Mouse (Mus musculus) liver, postnatal 0 days (tissue): ENCODE measurements around the gene Iqcg. TPM values are rescaled to one million over a fixed set of nuclear protein-coding genes. Genes with fewer than 3 reads are reported as not detected.
"Not testable (repeated sequence)": the region's sequence is repeated elsewhere in the genome, so short reads cannot be mapped to it uniquely, and the experiment has no call there.

ENCODE experiments used
- ATAC-seq: fragments of 200-750 bp; cut with Nextera tagmentation; 2 replicates; pipeline ENCODE4 v1.8.0; 2017; ENCODE audit warnings: mild to moderate bottlenecking, moderate library complexity
- DNase-seq: peaks from one replicate; pipeline ENCODE4 v3.0.0-alpha.2; 2016
- H3K27ac ChIP-seq: fragments of 300-500 bp; sonication (generic); 2 replicates; pipeline ENCODE4 v1.5.1; 2014; ENCODE audit warnings: antibody characterized with exemption, moderate library complexity, mild to moderate bottlenecking, low read depth
- H3K27me3 ChIP-seq: fragments of 300-500 bp; sonication (generic); 2 replicates; pipeline ENCODE4 v1.6.1; 2014; ENCODE audit warnings: low read length, control low read depth, mixed read lengths; ENCODE audit not compliant: insufficient read depth
- H3K36me3 ChIP-seq: fragments of 300-500 bp; sonication (generic); replicated peaks from 2 replicates; pipeline ENCODE4 v1.6.1; 2014; ENCODE audit warnings: mild to moderate bottlenecking, control low read depth, low read length, moderate library complexity, mixed read lengths; ENCODE audit not compliant: insufficient read depth
- H3K4me1 ChIP-seq: fragments of 300-500 bp; sonication (generic); 2 replicates; pipeline ENCODE4 v1.6.1; 2014; ENCODE audit warnings: antibody characterized with exemption, mild to moderate bottlenecking, control low read depth; ENCODE audit not compliant: insufficient read depth
- H3K4me2 ChIP-seq: fragments of 300-500 bp; sonication (generic); 2 replicates; pipeline ENCODE4 v1.6.1; 2014; ENCODE audit warnings: low read depth, mild to moderate bottlenecking, low read length, moderate library complexity, mixed read lengths
- H3K4me3 ChIP-seq: fragments of 300-500 bp; sonication (generic); 2 replicates; pipeline ENCODE4 v1.5.1; 2014; ENCODE audit warnings: low read depth, low read length
- H3K9ac ChIP-seq: fragments of 300-500 bp; sonication (generic); replicated peaks from 2 replicates; pipeline ENCODE4 v1.6.1; 2014; ENCODE audit warnings: mild to moderate bottlenecking, moderate library complexity
- H3K9me3 ChIP-seq: fragments of 300-500 bp; sonication (generic); 2 replicates; pipeline ENCODE4 v1.6.1; 2016; ENCODE audit warnings: mild to moderate bottlenecking, control low read depth, low read length, mixed read lengths
- CTCF ChIP-seq: sonication (generic); IDR thresholded peaks from 2 replicates; pipeline ENCODE4 v1.5.1; 2016; ENCODE audit warnings: antibody characterized with exemption, low read depth
- EP300 ChIP-seq: IDR thresholded peaks from 2 replicates; pipeline ENCODE4 v1.6.1; 2016; ENCODE audit warnings: antibody characterized with exemption, low read depth, mild to moderate bottlenecking
- WGBS: fragments of 180-500 bp; shearing (Covaris S2); extraction: QIAGEN DNeasy Blood & Tissue Kit; methylation state at CpG from one replicate; pipeline ENCODE4 v1.1.7; 2014; ENCODE audit not compliant: insufficient replicate concordance; 5-methylcytosine and 5-hydroxymethylcytosine counted together
- polyA plus RNA-seq: library from polyadenylated mRNA; unstranded; fragments of >200 nt; fragmentation: Nextera tagmentation; extraction: Ambion mirVana; gene quantifications from 2 replicates; pipeline ENCODE4 v1.2.1, GENCODE M21; 2015

The Iqcg gene
- polyA plus RNA-seq, 1 experiment from 2014 or later, result 0.95 TPM

- H3K9ac ChIP-seq, result peak overlapping the region; percentile 68
- peak overlapping the region; percentile 88 for H3K4me3 ChIP-seq
- peak overlapping the region; percentile 90 for H3K4me2 ChIP-seq
- WGBS, result under 1% methylated on average over 21 of the region's 35 CpGs
- peaks cover 34% of the 10 kb centered on the region for H3K36me3 ChIP-seq
- H3K27me3 ChIP-seq, result no peaks in the 10 kb centered on the region
- ATAC-seq (peak; percentile 66), DNase-seq (no peak)
- H3K9me3 ChIP-seq, result no peaks in the 10 kb centered on the region
- peaks cover 34% of the 10 kb centered on the region for H3K4me1 ChIP-seq
- H3K27ac ChIP-seq, result peak overlapping the region; percentile 46; the same call in 1 of the 2 replicates
- TF ChIP-seq CTCF (no peak), EP300 (no peak)
Observed at GRCm38 (mm10) chr16:33062682-33063131, 6.7 kb upstream of the Iqcg start.

GRCm38 (mm10) chr16:33062024-33062681, 6.1 kb upstream of the Iqcg start, which contains the start of gene Lmln:
Gene Lmln (plus strand): TSS chr16:33062521.
- ATAC-seq, result peak; percentile 96

GRCm38 (mm10) chr16:33061400-33061799, 5.4 kb upstream of the Iqcg start:
- Histone ChIP-seq H3K36me3 (peaks cover 31% of the 10 kb centered on the region), H3K4me2 (peak overlapping the region; percentile 90), H3K27me3 (no peaks in the 10 kb centered on the region), H3K4me1 (peaks cover 34% of the 10 kb centered on the region), H3K27ac (peak overlapping the region; percentile 55; the same call in 1 of the 2 replicates), H3K4me3 (peak overlapping the region; percentile 88; the same call in 1 of the 2 replicates), H3K9me3 (no peaks in the 10 kb centered on the region), H3K9ac (no peak overlapping the region)
- TF ChIP-seq CTCF (no peak), EP300 (no peak)
- no peak for ATAC-seq
- no peak for DNase-seq
- 39% methylated on average over 11 of the region's 11 CpGs for WGBS

More at GRCm38 (mm10) chr16:33062024-33062681, 6.1 kb upstream of the Iqcg start, which contains the start of gene Lmln:
- Histone ChIP-seq H3K4me3 (peak within 1 kb of the TSS; percentile 88), H3K9ac (peak within 1 kb of the TSS; percentile 68), H3K4me1 (peaks cover 34% of the 10 kb centered on the region), H3K27ac (peak within 1 kb of the TSS; percentile 55), H3K9me3 (no peaks in the 10 kb centered on the region), H3K4me2 (peak within 1 kb of the TSS; percentile 90), H3K36me3 (peaks cover 34% of the 10 kb centered on the region), H3K27me3 (no peaks in the 10 kb centered on the region)
- DNase-seq, result peak; percentile 91
- no peak for TF ChIP-seq EP300
- no peak for TF ChIP-seq CTCF
- WGBS, result 5% methylated on average over 59 of the region's 64 CpGs

GRCm38 (mm10) chr16:33060926-33061325, 4.9 kb upstream of the Iqcg start:
- Histone ChIP-seq H3K36me3 (peaks cover 31% of the 10 kb centered on the region), H3K9ac (no peak overlapping the region), H3K27me3 (no peaks in the 10 kb centered on the region), H3K4me2 (no peak overlapping the region), H3K4me1 (peaks cover 34% of the 10 kb centered on the region), H3K27ac (no peak overlapping the region), H3K9me3 (no peaks in the 10 kb centered on the region), H3K4me3 (no peak overlapping the region)
- ATAC-seq, result no peak
- DNase-seq, result no peak
- 62% methylated on average over 2 of the region's 2 CpGs for whole genome bisulfite sequencing
- TF ChIP-seq EP300, result no peak

- 69% methylated on average over 1 of the region's 1 CpGs for WGBS
- no peak for DNase-seq
- peaks cover 31% of the 10 kb centered on the region for H3K36me3 ChIP-seq
- no peaks in the 10 kb centered on the region for H3K9me3 ChIP-seq
- no peak overlapping the region for H3K27ac ChIP-seq
- TF ChIP-seq EP300 (no peak), CTCF (no peak)
- H3K27me3 ChIP-seq, result no peaks in the 10 kb centered on the region
- peak overlapping the region; percentile 78 for H3K4me2 ChIP-seq
- H3K4me1 ChIP-seq, result peaks cover 37% of the 10 kb centered on the region
- H3K4me3 ChIP-seq, result no peak overlapping the region
- H3K9ac ChIP-seq, result no peak overlapping the region
- ATAC-seq, result no peak
Observed at GRCm38 (mm10) chr16:33059471-33059870, 3.5 kb upstream of the Iqcg start.

- not testable (repeated sequence) for H3K9ac ChIP-seq, H3K9me3 ChIP-seq, DNase-seq, ATAC-seq, H3K27me3 ChIP-seq
- H3K4me1 ChIP-seq, result peaks cover 34% of the 10 kb centered on the region
- peaks cover 31% of the 10 kb centered on the region for H3K36me3 ChIP-seq
- H3K27ac ChIP-seq, result 0 out of 2 replicates have a peak overlapping the region, but pooled peaks have one; percentile 3
- peak overlapping the region; percentile 78 for H3K4me2 ChIP-seq
- peak overlapping the region; percentile 92 for H3K4me3 ChIP-seq
- 70% methylated on average over 9 of the region's 9 CpGs for WGBS
Observed at GRCm38 (mm10) chr16:33058656-33059055, 2.6 kb upstream of the Iqcg start.
